Mouse (Mus musculus) embryonic facial prominence, embryonic 10.5 days (tissue): Measurements from ENCODE around the gene Bcl7c. TPM values are rescaled to one million over a fixed set of nuclear protein-coding genes. Genes with fewer than 3 reads are reported as not detected.

ENCODE experiments used
- DNase-seq: peaks from one replicate; pipeline ENCODE4 v3.0.0-alpha.2; 2017; ENCODE audit warnings: low spot score
- H3K27ac ChIP-seq: fragments of 300-500 bp; sonication (generic); replicated peaks from 2 replicates; pipeline ENCODE4 v1.5.1; 2016; ENCODE audit warnings: mild to moderate bottlenecking
- H3K27me3 ChIP-seq: fragments of 300-500 bp; sonication (generic); replicated peaks from 2 replicates; pipeline ENCODE4 v1.6.1; 2016; ENCODE audit warnings: low read depth, mild to moderate bottlenecking; ENCODE audit not compliant: poor library complexity, severe bottlenecking
- H3K36me3 ChIP-seq: fragments of 300-500 bp; sonication (generic); replicated peaks from 2 replicates; pipeline ENCODE4 v1.6.1; 2016; ENCODE audit warnings: mild to moderate bottlenecking, moderate library complexity
- H3K4me1 ChIP-seq: fragments of 300-500 bp; sonication (generic); 2 replicates; pipeline ENCODE4 v1.6.1; 2016
- H3K4me3 ChIP-seq: fragments of 300-500 bp; sonication (generic); 2 replicates; pipeline ENCODE4 v1.5.1; 2016; ENCODE audit warnings: mild to moderate bottlenecking, moderate library complexity
- H3K9me3 ChIP-seq: fragments of 300-500 bp; sonication (generic); 2 replicates; pipeline ENCODE4 v1.6.1; 2016; ENCODE audit warnings: mild to moderate bottlenecking
- WGBS: fragments of 180-500 bp; shearing (Covaris S2); methylation state at CpG from one replicate; pipeline ENCODE4 v1.1.7; 2016; 5-methylcytosine and 5-hydroxymethylcytosine counted together
- polyA plus RNA-seq: library from polyadenylated mRNA; unstranded; fragments of >200 nt; fragmentation: Nextera tagmentation; extraction: Ambion mirVana; gene quantifications from 2 replicates; pipeline ENCODE4 v1.2.1, GENCODE M21; 2016

The Bcl7c gene
- polyA plus RNA-seq, 1 experiment from 2014 or later, result 70.0 TPM

DNA sequence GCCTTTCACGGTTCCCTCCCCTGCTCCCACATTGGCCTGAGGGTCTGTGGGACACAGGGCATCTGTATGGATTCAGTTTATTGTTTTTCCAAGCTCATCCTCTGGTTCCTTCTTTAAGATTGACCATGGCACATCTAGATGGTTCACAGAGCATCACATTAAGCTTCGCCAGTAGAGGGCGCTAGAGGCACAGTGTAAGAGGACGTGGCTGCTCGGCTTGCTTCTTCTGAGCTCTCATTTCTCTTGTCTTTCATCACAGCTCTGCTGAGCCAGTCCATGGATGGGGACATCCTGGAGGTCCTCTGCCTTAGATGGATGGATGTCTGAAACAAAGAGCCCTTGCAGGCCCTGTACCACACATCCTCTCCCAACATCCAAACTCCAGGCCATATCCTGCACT, 33.8 kb downstream of the Bcl7c start:
- Histone ChIP-seq H3K27ac (peak overlapping the region; percentile 57), H3K9me3 (no peaks in the 10 kb centered on the region), H3K4me3 (0 out of 2 replicates have a peak overlapping the region, but pooled peaks have one; percentile 12), H3K36me3 (peaks cover 11% of the 10 kb centered on the region), H3K4me1 (peaks cover 11% of the 10 kb centered on the region; the same call in 1 of the 2 replicates), H3K27me3 (no peaks in the 10 kb centered on the region)
- DNase-seq, result peak; percentile 87
- WGBS, result 4% methylated on average over 5 of the region's 5 CpGs

DNA sequence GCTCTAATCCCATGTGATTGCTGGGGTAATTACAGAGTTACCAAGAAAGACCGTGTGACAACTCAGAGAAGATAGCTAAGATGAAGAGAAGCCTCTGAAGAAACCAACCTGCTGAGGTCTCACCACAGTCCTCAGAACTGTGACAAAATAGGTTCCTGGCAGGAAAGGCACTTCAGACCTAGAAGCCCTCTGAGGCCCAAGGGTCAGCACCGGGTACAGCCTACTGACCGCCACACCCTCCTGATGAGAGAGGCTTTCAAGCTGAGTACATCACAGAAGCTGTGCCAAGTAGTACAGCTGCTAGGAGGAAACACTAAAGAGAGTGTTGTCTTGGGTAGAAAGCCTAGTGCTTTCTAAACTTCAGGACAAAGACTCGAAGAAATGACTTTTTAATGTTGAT, 36.0 kb downstream of the Bcl7c start:
- Histone ChIP-seq H3K4me1 (peaks cover 11% of the 10 kb centered on the region; the same call in 1 of the 2 replicates), H3K27me3 (no peaks in the 10 kb centered on the region), H3K4me3 (no peak overlapping the region), H3K27ac (no peak overlapping the region), H3K9me3 (no peaks in the 10 kb centered on the region), H3K36me3 (peaks cover 25% of the 10 kb centered on the region)
- no peak for DNase-seq
- 79% methylated on average over 4 of the region's 4 CpGs for WGBS

DNA sequence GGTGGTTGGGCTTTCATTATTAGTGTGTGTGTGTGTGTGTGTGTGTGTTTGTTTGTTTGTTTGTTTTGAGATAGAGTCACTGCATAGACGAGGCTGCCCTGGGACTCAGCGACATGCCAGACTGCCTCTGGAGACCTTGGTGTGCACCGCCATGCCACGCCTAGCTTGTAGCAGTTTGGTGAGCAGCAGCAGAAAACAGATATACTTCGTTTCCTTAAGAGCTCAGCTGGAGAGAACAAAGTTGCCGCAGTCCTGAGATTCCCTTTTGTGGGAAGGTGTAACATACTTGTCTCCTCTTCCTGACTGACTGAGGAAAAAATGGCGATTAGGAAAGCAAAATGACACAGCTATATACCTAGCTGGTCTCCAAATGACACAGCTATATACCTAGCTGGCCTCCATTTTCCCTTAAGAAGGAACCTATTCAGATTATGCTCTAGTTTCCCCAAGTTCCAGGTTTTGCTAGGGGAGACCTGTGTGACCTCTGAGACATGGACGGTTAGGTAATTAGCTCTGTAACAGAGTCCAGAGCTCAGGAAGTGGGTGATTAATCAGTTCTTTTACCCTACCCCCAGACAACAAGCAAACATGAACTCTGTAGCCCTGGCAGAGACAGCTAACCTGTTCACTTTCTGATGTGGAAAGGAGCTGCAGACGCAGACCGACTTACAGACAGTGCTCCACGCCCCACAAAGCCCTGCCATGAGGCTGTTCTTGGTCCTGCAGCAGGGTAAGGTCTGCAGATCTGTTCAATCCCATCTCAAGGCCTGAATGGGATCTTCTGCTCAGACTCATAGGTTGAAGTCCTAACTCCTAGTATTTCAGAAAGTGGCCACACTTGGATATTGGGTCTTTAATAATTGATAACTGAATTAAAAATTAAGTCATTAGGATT, 36.6 kb downstream of the Bcl7c start:
- DNase-seq, result no peak
- no peak overlapping the region for H3K4me3 ChIP-seq
- WGBS, result 76% methylated on average over 11 of the region's 11 CpGs
- peaks cover 23% of the 10 kb centered on the region for H3K36me3 ChIP-seq
- H3K4me1 ChIP-seq, result peaks cover 11% of the 10 kb centered on the region; the same call in 1 of the 2 replicates
- H3K27ac ChIP-seq, result no peak overlapping the region
- H3K27me3 ChIP-seq, result no peaks in the 10 kb centered on the region
- H3K9me3 ChIP-seq, result no peaks in the 10 kb centered on the region

DNA sequence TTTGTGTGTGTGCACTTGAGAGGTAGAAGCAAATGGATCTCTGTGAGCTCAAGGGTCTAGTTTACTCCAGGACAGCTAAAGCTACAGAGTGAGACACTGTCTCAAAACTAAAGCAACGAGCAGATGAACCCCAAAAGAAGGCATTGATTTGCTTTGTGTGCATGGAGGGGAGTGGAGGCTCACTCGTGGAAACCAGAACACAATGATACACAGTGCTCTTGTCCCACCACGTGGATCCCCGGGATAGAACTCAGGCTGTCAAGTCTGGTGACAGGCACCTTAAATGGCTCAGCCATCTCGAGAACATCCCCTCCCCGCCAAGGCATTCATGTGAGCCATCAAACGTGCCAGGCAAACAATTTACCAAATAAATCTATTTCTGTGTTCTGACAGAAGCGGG, 41.6 kb downstream of the Bcl7c start:
- Histone ChIP-seq H3K36me3 (peaks cover 55% of the 10 kb centered on the region), H3K4me1 (peaks cover 1% of the 10 kb centered on the region; the same call in 1 of the 2 replicates), H3K27me3 (no peaks in the 10 kb centered on the region), H3K9me3 (no peaks in the 10 kb centered on the region), H3K4me3 (no peak overlapping the region), H3K27ac (no peak overlapping the region)
- WGBS, result 80% methylated on average over 8 of the region's 8 CpGs
- DNase-seq, result no peak

DNA sequence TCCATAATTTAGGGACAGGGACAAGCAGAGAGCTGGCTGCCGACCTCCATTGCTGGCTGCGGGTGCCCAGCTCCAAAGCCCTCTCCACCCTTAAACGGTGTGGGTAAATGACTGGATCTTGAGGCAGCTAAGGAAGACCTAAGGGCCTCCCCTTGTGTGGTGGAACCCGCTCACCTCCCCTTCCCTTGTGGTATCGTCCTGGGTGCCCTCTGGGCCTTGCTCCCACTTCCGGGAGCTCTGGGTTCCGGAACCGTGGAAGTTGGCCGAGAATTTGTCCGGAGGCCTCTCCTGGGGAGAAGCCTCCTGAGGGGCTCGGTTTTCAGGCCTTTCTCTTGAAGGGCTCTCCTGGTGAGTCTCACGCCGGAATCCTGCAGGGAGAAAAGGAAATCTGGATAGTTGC, 42.1 kb downstream of the Bcl7c start:
- H3K27me3 ChIP-seq, result no peaks in the 10 kb centered on the region
- H3K9me3 ChIP-seq, result no peaks in the 10 kb centered on the region
- no peak overlapping the region for H3K27ac ChIP-seq
- WGBS, result 90% methylated on average over 13 of the region's 13 CpGs
- no peak overlapping the region for H3K4me3 ChIP-seq
- no peak for DNase-seq
- no peaks in the 10 kb centered on the region for H3K4me1 ChIP-seq
- peaks cover 58% of the 10 kb centered on the region for H3K36me3 ChIP-seq

DNA sequence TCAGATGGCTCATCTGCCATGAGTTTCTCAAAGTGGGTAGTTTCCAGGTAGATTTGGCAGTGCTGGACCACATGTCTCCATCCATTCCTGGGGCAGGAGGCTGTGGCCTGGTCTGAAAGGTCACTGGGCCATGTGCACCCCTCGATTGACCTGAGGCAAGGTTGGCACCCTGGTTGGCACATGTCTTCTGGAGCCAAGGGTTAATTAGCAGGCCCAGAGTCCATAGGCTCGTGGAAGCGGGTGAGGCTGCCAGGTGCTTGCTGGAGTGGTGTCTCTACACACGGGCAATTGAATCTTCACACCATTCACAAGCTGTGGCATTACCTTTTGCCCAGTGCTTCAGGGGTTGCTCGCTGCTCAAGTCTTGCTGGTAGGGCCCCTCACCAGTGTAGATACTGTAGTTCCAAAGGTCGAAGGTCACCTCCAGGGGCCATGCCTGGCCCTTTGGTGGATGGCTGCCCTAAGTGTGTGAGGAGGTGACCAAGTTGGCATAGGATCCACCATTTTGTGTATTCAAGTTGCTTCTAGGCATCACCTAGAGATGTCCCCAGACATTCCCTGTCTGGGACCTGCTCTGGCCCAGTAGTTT, 42.6 kb downstream of the Bcl7c start:
- H3K4me1 ChIP-seq, result no peaks in the 10 kb centered on the region
- no peak overlapping the region for H3K27ac ChIP-seq
- 89% methylated on average over 6 of the region's 6 CpGs for WGBS
- H3K9me3 ChIP-seq, result no peaks in the 10 kb centered on the region
- no peak overlapping the region for H3K4me3 ChIP-seq
- H3K36me3 ChIP-seq, result peaks cover 63% of the 10 kb centered on the region
- no peak for DNase-seq
- H3K27me3 ChIP-seq, result no peaks in the 10 kb centered on the region

DNA sequence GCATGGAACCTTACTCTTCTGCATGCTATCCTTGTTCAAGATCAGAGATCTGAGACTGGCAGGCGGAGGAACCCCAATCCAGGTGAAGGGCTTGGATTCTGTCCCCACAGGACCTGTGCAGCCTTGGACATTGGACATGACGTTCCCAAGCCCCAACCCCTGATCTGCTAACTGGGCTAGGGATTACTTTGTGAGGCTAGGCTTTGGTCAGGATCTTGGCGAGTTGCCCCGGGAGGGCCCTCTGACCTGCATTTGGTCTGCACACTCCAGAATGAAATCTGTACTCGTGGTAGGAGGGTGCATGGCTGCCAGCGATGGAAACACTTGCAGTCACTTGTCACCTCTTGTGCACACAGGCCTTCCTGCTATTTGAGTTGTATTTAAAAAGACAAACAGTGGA, 45.8 kb downstream of the Bcl7c start:
- 92% methylated on average over 6 of the region's 6 CpGs for WGBS
- peaks cover 52% of the 10 kb centered on the region for H3K36me3 ChIP-seq
- H3K27ac ChIP-seq, result no peak overlapping the region
- H3K9me3 ChIP-seq, result no peaks in the 10 kb centered on the region
- no peak overlapping the region for H3K4me3 ChIP-seq
- no peak for DNase-seq
- H3K4me1 ChIP-seq, result no peaks in the 10 kb centered on the region
- H3K27me3 ChIP-seq, result no peaks in the 10 kb centered on the region

DNA sequence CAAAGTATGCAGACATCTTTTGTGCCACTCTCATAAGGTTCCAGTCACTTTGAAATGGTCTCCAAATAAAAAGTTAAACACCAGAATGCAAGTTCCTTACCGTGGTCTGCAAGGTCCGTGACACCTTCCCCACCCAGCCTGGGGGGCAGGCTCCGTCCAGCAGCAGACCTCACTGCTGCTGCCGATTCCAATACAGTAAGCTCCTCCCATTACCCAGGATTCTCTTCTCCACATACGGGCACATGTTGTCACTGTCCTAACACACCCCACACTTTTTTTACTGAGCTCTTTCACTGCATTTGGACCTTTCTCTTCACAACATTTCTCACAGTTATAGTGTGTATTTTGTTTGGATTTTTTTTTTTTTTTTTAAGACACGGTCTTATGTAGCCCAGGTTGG, 46.9 kb downstream of the Bcl7c start:
- no peaks in the 10 kb centered on the region for H3K27me3 ChIP-seq
- 83% methylated on average over 6 of the region's 6 CpGs for WGBS

DNA sequence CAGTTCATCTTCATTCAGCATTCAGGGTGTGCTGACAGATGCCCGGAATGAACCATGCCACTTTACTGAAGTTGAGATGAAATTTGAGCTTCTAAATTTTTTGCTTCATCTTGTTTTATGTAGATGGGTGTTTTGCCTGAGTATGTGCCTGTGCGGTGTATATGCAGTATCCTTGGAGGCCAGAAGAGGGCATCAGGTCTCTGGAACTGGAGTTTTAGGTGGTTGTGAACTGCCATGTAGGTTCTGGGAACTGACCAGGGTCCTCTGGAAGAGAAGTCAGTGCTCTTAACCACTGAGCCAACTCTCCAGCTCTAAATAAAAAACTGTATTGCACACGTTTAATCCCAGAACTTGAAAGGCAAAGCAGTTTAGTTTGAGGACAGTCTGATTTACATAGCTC, 47.9 kb downstream of the Bcl7c start:
- no peak overlapping the region for H3K27ac ChIP-seq
- H3K4me1 ChIP-seq, result no peaks in the 10 kb centered on the region
- H3K4me3 ChIP-seq, result no peak overlapping the region
- peaks cover 36% of the 10 kb centered on the region for H3K36me3 ChIP-seq
- DNase-seq, result no peak
- no peaks in the 10 kb centered on the region for H3K9me3 ChIP-seq
- H3K27me3 ChIP-seq, result no peaks in the 10 kb centered on the region
- WGBS, result 84% methylated on average over 3 of the region's 3 CpGs

More for the DNA sequence above, 46.9 kb downstream of the Bcl7c start:
- H3K4me3 ChIP-seq, result no peak overlapping the region
- no peak overlapping the region for H3K27ac ChIP-seq
- H3K4me1 ChIP-seq, result no peaks in the 10 kb centered on the region
- H3K9me3 ChIP-seq, result no peaks in the 10 kb centered on the region
- peaks cover 46% of the 10 kb centered on the region for H3K36me3 ChIP-seq
- DNase-seq, result no peak

DNA sequence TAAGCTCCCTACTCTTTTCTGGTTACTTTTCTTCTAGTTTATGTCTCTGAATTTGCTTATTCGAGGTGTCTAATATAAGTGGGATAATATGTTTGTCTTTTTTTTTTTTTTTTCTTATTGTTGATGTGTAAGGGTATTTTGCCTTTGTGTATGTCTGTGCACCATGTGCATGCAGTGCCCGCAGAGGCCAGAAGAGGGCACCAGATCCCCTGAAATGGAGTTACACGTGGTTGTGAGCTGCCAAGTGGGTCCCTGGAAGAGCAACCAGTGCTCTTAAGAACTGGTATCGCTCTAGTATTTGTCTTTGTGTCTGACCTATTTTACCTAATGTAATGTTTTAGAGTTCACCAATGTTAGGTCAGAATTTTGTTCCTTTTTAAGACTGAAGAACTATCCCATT, 51.8 kb downstream of the Bcl7c start:
- Histone ChIP-seq H3K4me3 (no peak overlapping the region), H3K9me3 (no peaks in the 10 kb centered on the region), H3K27me3 (0 out of 2 replicates have a peak, but pooled peaks cover 4% of the 10 kb centered on the region), H3K36me3 (0 out of 2 replicates have a peak, but pooled peaks cover 11% of the 10 kb centered on the region), H3K4me1 (peaks cover 6% of the 10 kb centered on the region), H3K27ac (no peak overlapping the region)
- DNase-seq, result peak; percentile 80
- 35% methylated on average over 4 of the region's 4 CpGs for WGBS

DNA sequence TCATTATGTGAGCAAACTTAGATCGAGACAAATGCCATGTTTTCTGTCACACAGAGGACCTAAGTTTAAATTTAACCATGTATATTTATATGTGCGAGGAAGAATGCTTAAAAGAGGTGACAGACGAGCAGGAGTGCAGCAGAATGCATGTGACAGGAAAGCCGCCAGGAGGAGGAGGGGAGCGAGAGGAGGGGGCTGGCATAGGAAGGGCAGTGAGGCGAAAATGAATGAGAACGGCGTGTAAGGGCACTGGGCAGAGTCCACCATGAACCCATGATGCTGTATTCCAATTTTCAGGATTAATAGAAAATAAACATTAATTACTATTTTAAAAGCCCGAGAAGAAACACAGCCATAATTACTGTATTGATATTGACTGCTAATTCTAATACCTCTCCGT, 54.4 kb downstream of the Bcl7c start:
- 86% methylated on average over 10 of the region's 10 CpGs for WGBS
- Histone ChIP-seq H3K27ac (no peak overlapping the region), H3K27me3 (0 out of 2 replicates have a peak, but pooled peaks cover 4% of the 10 kb centered on the region), H3K4me1 (peaks cover 9% of the 10 kb centered on the region), H3K4me3 (no peak overlapping the region), H3K36me3 (no peaks in the 10 kb centered on the region), H3K9me3 (no peaks in the 10 kb centered on the region)
- no peak for DNase-seq

DNA sequence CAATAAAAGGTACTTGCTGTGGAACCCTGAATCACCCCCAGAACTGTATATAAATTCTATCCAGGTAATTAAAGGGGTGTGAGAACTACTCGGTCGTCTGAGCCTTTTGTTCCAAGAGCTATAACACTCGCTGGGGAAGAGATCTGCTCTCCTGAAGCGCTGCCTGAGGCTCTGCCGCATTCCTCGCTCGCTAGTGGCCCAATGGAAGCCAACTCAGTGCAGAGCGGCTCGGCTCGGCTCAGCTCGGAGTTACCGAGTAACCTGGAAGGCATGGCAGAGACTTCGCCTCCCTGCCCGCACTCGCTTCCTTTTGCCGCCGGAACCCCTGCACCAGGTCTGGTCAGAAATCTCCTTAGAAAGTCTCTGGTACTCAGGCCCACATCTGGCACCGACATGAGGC, 56.7 kb downstream of the Bcl7c start:
- Histone ChIP-seq H3K27me3 (0 out of 2 replicates have a peak, but pooled peaks cover 4% of the 10 kb centered on the region), H3K4me3 (peak overlapping the region; percentile 38), H3K27ac (peak overlapping the region; percentile 66), H3K9me3 (no peaks in the 10 kb centered on the region), H3K4me1 (peaks cover 9% of the 10 kb centered on the region), H3K36me3 (no peaks in the 10 kb centered on the region)
- WGBS, result 16% methylated on average over 18 of the region's 18 CpGs
- DNase-seq, result peak; percentile 61

DNA sequence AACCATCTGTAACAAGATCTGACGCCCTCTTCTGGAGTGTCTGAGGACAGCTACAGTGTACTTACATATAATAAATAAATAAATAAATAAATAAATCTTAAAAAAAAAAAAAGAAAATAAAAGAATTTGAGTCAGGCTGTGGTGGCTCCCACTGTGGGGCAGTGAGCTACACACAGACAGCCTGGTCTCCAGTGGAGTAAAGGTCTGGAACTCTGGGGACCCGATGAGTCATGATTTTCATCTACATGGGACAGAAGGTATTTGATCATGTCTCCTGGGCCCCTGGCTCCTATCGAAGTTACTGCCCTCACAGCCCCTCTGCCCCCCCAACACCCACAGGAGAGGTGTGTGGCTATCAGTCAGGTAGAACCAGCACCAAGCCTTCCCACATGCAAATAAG, 57.1 kb downstream of the Bcl7c start:
- Histone ChIP-seq H3K27me3 (0 out of 2 replicates have a peak, but pooled peaks cover 4% of the 10 kb centered on the region), H3K27ac (peak overlapping the region; percentile 66; the same call in 1 of the 2 replicates), H3K4me1 (peaks cover 9% of the 10 kb centered on the region), H3K9me3 (no peaks in the 10 kb centered on the region), H3K4me3 (peak overlapping the region; percentile 38), H3K36me3 (no peaks in the 10 kb centered on the region)
- no peak for DNase-seq
- 75% methylated on average over 3 of the region's 3 CpGs for WGBS
